Mouse (Mus musculus) hindbrain, embryonic 14.5 days (tissue): ENCODE results near the gene Trappc3. TPM values are rescaled to one million over a fixed set of nuclear protein-coding genes. Genes with fewer than 3 reads are reported as not detected.
A peak's percentile ranks its signal among the peaks of the same experiment; 100 is the strongest.

Experiments
- ATAC-seq: fragments of 200-750 bp; cut with Nextera tagmentation; 2 replicates; pipeline ENCODE4 v1.8.0; 2017; ENCODE audit warnings: moderate number of reproducible peaks, mild to moderate bottlenecking, moderate TSS enrichment, moderate library complexity; ENCODE audit not compliant: low FRiP score
- DNase-seq: peaks from one replicate; pipeline ENCODE4 v3.0.0-alpha.2; 2015; ENCODE audit warnings: low spot score
- H3K27ac ChIP-seq: fragments of 300-500 bp; sonication (generic); 2 replicates; pipeline ENCODE4 v1.5.1; 2014; ENCODE audit warnings: mild to moderate bottlenecking, moderate library complexity
- H3K27me3 ChIP-seq: fragments of 300-500 bp; sonication (generic); 2 replicates; pipeline ENCODE4 v1.6.1; 2014; ENCODE audit warnings: mild to moderate bottlenecking, low read length, mixed read lengths; ENCODE audit not compliant: control insufficient read depth, insufficient read depth
- H3K36me3 ChIP-seq: fragments of 300-500 bp; sonication (generic); replicated peaks from 2 replicates; pipeline ENCODE4 v1.6.1; 2014; ENCODE audit not compliant: control insufficient read depth, insufficient read depth
- H3K4me1 ChIP-seq: fragments of 300-500 bp; sonication (generic); replicated peaks from 2 replicates; pipeline ENCODE4 v1.6.1; 2014; ENCODE audit warnings: antibody characterized with exemption, low read length, mixed read lengths; ENCODE audit not compliant: control insufficient read depth, insufficient read depth
- H3K4me2 ChIP-seq: fragments of 300-500 bp; sonication (generic); replicated peaks from 2 replicates; pipeline ENCODE4 v1.6.1; 2014; ENCODE audit warnings: mild to moderate bottlenecking, moderate library complexity
- H3K4me3 ChIP-seq: fragments of 300-500 bp; sonication (generic); replicated peaks from 2 replicates; pipeline ENCODE4 v1.5.1; 2014; ENCODE audit warnings: mild to moderate bottlenecking, low read length
- H3K9ac ChIP-seq: fragments of 300-500 bp; sonication (generic); 2 replicates; pipeline ENCODE4 v1.6.1; 2014
- H3K9me3 ChIP-seq: fragments of 300-500 bp; sonication (generic); 2 replicates; pipeline ENCODE4 v1.6.1; 2016; ENCODE audit warnings: low read length; ENCODE audit not compliant: control insufficient read depth
- WGBS: fragments of 180-500 bp; shearing (Covaris S2); extraction: QIAGEN DNeasy Blood & Tissue Kit; methylation state at CpG from one replicate; pipeline ENCODE4 v1.1.7; 2014; 5-methylcytosine and 5-hydroxymethylcytosine counted together
- polyA plus RNA-seq: library from polyadenylated mRNA; unstranded; fragments of >200 nt; fragmentation: Nextera tagmentation; extraction: Ambion mirVana; gene quantifications from 2 replicates; pipeline ENCODE4 v1.2.1, GENCODE M21; 2014

The Trappc3 gene
- polyA plus RNA-seq, 1 experiment from 2014 or later = 40.7 TPM

GRCm38 (mm10) chr4:126233676-126234308 lies 28.3 kb upstream of the Trappc3 start:
- ATAC-seq (no peak), DNase-seq (no peak)
- H3K27me3 ChIP-seq = no peaks in the 10 kb centered on the region
- H3K4me1 ChIP-seq = no peaks in the 10 kb centered on the region
- H3K4me3 ChIP-seq = no peak overlapping the region
- H3K9me3 ChIP-seq = no peaks in the 10 kb centered on the region
- H3K4me2 ChIP-seq = no peak overlapping the region
- H3K9ac ChIP-seq = no peak overlapping the region
- H3K36me3 ChIP-seq = peaks cover 90% of the 10 kb centered on the region
- H3K27ac ChIP-seq = no peak overlapping the region
- WGBS = 89% methylated on average over 29 of the region's 29 CpGs

DNA sequence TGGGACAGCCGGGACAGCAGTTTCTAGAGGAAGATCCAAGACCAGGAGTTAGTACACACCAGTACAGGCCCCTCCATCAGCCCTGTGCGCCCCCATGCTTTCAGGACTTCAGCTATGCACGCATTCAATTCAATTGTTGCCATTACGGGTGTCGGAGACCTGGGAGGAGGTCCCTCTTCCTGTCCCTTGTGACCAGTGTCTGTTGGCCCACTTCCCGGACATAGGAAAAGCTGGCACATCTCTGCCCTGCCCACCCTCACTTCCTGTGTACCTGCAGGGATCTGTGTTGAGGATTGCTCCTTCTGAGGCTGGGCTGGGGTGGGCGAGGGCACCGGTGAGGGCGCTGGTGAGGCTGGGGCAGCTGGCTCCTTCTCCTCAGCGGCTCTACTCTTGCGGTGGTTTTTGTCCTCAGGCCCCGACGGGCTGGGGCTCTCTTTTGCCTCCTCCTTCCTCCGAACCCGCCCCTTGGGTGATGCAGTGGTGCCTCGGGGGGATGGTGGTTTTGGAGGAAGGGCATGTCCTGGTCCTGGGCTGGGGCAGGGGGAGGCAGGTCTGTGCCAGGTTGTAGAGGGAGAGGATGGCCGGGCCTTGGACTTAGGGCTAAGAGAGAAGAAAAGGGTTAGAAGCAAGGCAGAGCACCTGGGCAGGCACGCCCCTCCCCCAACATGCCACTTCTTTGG lies 27.5 kb upstream of the Trappc3 start:
- no peak for DNase-seq
- Histone ChIP-seq H3K9me3 (no peaks in the 10 kb centered on the region), H3K27me3 (no peaks in the 10 kb centered on the region), H3K9ac (no peak overlapping the region), H3K4me2 (no peak overlapping the region), H3K27ac (no peak overlapping the region), H3K4me1 (no peaks in the 10 kb centered on the region), H3K36me3 (peaks cover 99% of the 10 kb centered on the region), H3K4me3 (no peak overlapping the region)
- no peak for ATAC-seq
- WGBS = 79% methylated on average over 18 of the region's 18 CpGs

DNA sequence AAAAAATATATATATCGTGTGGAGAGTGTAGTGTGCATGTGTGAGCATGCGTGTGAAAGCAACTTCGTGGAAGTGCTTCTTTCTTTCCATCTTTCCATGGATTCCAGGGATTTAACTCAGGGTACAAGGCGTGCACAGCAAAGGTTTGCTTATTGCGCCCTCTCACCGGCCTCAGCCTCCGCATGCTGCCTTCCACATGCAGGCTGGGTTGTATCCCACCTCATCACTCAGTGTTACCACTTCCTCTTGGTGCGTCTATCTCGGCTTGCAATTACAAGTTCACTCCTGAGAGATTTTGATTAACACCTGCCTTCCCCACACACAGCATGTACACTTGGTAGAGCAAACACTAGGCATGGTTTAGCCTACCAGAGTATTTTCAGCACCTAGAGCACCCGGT lies 26.9 kb upstream of the Trappc3 start:
- no peak overlapping the region for H3K9ac ChIP-seq
- H3K4me1 ChIP-seq = no peaks in the 10 kb centered on the region
- no peak for DNase-seq
- 92% methylated on average over 10 of the region's 10 CpGs for WGBS
- no peaks in the 10 kb centered on the region for H3K27me3 ChIP-seq
- H3K36me3 ChIP-seq = peaks cover 99% of the 10 kb centered on the region
- no peak overlapping the region for H3K4me2 ChIP-seq
- no peak overlapping the region for H3K4me3 ChIP-seq
- H3K9me3 ChIP-seq = no peaks in the 10 kb centered on the region
- no peak for ATAC-seq
- no peak overlapping the region for H3K27ac ChIP-seq

DNA sequence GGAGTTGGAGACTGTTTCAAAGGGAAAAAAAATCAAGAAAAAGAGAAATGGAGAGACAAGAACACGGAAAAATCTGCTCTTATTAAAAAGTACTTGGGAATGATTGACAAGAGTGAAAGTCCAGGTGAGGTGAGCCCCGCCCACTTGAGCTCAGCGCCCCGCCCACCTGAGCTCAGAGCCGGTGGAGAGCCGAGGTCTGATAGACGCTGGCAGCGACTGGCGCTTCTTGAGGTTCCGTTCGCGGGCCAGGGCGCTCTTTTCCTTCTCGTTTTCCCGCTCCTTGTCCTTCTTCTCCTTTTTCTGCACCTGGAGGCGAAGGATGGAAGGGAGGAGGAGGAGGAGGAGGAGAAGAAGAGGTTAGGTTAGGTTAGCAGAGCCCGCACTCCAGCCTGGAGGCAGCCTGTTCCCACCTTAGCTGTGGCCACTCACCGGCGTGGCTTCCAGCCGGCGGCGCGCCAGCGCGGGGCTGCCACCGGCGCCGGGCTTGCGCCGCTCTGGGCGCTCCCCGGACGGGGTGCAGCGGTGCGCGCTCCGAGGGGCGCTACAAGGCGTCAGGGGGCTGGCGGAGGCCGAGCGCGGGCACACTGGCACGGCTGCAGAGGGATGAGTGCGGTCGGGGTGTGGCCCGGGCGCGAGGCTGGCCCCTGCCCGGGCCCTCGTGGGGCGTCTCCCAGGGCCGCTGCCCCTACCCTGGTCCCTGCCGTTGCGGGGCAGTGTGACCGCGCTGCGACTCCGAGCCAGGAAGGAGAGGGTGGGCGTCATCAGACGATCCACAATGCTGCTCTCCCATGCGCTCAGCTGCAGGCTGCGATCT lies 25.5 kb upstream of the Trappc3 start:
- H3K4me3 ChIP-seq = no peak overlapping the region
- no peak overlapping the region for H3K9ac ChIP-seq
- no peak overlapping the region for H3K4me2 ChIP-seq
- DNase-seq (no peak), ATAC-seq (no peak)
- H3K9me3 ChIP-seq = no peaks in the 10 kb centered on the region
- peaks cover 99% of the 10 kb centered on the region for H3K36me3 ChIP-seq
- 56% methylated on average over 55 of the region's 63 CpGs for WGBS
- H3K4me1 ChIP-seq = no peaks in the 10 kb centered on the region
- H3K27me3 ChIP-seq = no peaks in the 10 kb centered on the region
- no peak overlapping the region for H3K27ac ChIP-seq

DNA sequence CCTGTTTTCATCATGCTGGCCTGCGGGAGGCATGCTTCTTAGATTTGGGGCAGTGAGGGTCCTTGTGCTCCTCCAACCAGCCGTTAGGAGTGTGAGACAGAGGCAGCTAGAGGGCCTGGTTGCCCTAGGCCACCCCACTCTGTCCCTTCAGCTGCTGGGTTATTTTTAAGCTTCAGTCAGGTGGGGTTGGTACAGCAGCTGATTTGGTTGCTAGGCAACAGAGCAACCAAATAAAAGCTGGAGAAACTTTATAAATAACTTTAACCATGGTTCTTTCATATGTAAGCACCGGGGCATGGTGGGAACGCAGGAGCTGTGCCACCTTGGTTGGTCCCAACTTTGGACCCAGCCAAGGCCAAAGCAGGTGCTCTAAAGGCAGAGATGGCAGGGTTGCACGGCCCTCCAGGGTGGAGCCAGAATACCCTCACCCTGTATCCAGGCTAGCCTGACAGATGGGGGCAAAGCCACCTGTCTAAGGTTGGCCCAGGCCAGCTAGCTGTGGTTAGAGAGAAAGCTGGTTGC lies 24.3 kb upstream of the Trappc3 start:
- no peaks in the 10 kb centered on the region for H3K9me3 ChIP-seq
- ATAC-seq (no peak), DNase-seq (no peak)
- H3K27ac ChIP-seq = no peak overlapping the region
- no peaks in the 10 kb centered on the region for H3K4me1 ChIP-seq
- 64% methylated on average over 5 of the region's 5 CpGs for whole genome bisulfite sequencing
- H3K9ac ChIP-seq = 0 out of 2 replicates have a peak overlapping the region, but pooled peaks have one; percentile 16
- no peaks in the 10 kb centered on the region for H3K27me3 ChIP-seq
- H3K4me3 ChIP-seq = no peak overlapping the region
- peaks cover 94% of the 10 kb centered on the region for H3K36me3 ChIP-seq
- no peak overlapping the region for H3K4me2 ChIP-seq

- Histone ChIP-seq H3K9me3 (no peaks in the 10 kb centered on the region), H3K4me1 (no peaks in the 10 kb centered on the region), H3K27ac (no peak overlapping the region), H3K4me3 (no peak overlapping the region), H3K27me3 (no peaks in the 10 kb centered on the region), H3K36me3 (peaks cover 76% of the 10 kb centered on the region), H3K4me2 (no peak overlapping the region), H3K9ac (no peak overlapping the region)
- ATAC-seq = no peak
- no peak for DNase-seq
- 94% methylated on average over 13 of the region's 13 CpGs for WGBS
Observed at GRCm38 (mm10) chr4:126239862-126240475, 22.2 kb upstream of the Trappc3 start.

DNA sequence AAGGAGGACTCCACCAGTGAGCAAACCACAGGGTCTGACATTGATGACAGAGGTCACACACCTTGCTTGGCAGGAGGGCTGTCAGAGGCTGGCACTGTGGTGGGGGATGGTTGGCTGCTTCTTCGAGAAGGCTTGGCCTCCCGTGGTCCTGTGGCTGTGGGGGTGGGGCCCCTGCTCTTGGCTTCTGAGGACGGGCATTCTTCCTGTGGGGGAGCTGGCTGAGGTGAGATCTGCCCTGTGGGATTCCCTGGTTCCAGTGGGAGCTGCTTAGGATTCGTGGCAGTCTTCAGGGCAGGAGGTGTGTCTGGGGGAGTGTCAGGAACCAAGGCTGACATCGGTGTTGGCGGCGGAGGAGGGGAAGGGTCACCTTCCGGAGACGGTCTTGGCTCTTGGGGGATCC lies 20.2 kb upstream of the Trappc3 start:
- H3K9me3 ChIP-seq = no peaks in the 10 kb centered on the region
- H3K9ac ChIP-seq = no peak overlapping the region
- no peak overlapping the region for H3K4me3 ChIP-seq
- H3K27ac ChIP-seq = no peak overlapping the region
- no peaks in the 10 kb centered on the region for H3K4me1 ChIP-seq
- DNase-seq (no peak), ATAC-seq (no peak)
- no peak overlapping the region for H3K4me2 ChIP-seq
- 59% methylated on average over 9 of the region's 9 CpGs for WGBS
- peaks cover 65% of the 10 kb centered on the region for H3K36me3 ChIP-seq
- no peaks in the 10 kb centered on the region for H3K27me3 ChIP-seq

DNA sequence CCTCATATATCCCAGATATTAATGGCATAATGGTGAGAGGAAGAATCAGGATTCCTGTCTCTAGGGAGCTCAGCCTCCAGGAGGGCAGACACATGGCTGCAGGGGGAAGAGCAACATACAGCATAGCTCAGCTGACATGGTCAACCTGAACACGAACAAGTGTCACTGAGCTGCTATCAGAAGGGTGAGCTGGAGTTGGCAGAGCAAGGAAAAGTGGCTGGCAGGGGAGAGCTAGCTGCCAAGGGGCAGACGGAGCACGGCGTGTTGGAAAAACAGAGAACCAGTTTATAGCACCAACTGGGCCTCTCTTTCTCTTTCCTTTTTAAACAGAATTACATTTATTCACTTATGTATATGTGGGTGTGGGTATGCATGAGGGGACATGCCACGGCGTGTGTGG lies 19.6 kb upstream of the Trappc3 start:
- ATAC-seq (no peak), DNase-seq (no peak)
- Histone ChIP-seq H3K4me2 (no peak overlapping the region), H3K9ac (no peak overlapping the region), H3K4me1 (peaks cover under 1% of the 10 kb centered on the region; the same call in 1 of the 2 replicates), H3K36me3 (peaks cover 61% of the 10 kb centered on the region), H3K27me3 (no peaks in the 10 kb centered on the region), H3K9me3 (no peaks in the 10 kb centered on the region), H3K4me3 (no peak overlapping the region), H3K27ac (no peak overlapping the region)
- WGBS = 88% methylated on average over 6 of the region's 6 CpGs
